Mouse (Mus musculus) stomach, postnatal 0 days (tissue): ENCODE results near the gene Pdp2. TPM values are rescaled to one million over a fixed set of nuclear protein-coding genes. Genes with fewer than 3 reads are reported as not detected.

Experiments
- ATAC-seq: fragments of 200-750 bp; cut with Nextera tagmentation; 2 replicates; pipeline ENCODE4 v1.8.0; 2017; ENCODE audit not compliant: low FRiP score, low TSS enrichment
- DNase-seq: peaks from one replicate; pipeline ENCODE4 v3.0.0-alpha.2; 2016; ENCODE audit warnings: low spot score
- H3K27ac ChIP-seq: fragments of 300-500 bp; sonication (generic); replicated peaks from 2 replicates; pipeline ENCODE4 v1.5.1; 2014; ENCODE audit warnings: mild to moderate bottlenecking, control low read depth
- H3K27me3 ChIP-seq: fragments of 300-500 bp; sonication (generic); 2 replicates; pipeline ENCODE4 v1.6.1; 2014; ENCODE audit warnings: low read length; ENCODE audit not compliant: control insufficient read depth, insufficient read depth
- H3K36me3 ChIP-seq: fragments of 300-500 bp; sonication (generic); 2 replicates; pipeline ENCODE4 v1.6.1; 2014; ENCODE audit warnings: low read length, mixed read lengths; ENCODE audit not compliant: control insufficient read depth, insufficient read depth
- H3K4me1 ChIP-seq: fragments of 300-500 bp; sonication (generic); replicated peaks from 2 replicates; pipeline ENCODE4 v1.6.1; 2014; ENCODE audit warnings: antibody characterized with exemption; ENCODE audit not compliant: control insufficient read depth, insufficient read depth
- H3K4me2 ChIP-seq: fragments of 300-500 bp; sonication (generic); replicated peaks from 2 replicates; pipeline ENCODE4 v1.6.1; 2014; ENCODE audit warnings: low read depth, mild to moderate bottlenecking, control low read depth, moderate library complexity
- H3K4me3 ChIP-seq: fragments of 300-500 bp; sonication (generic); 2 replicates; pipeline ENCODE4 v1.5.1; 2014; ENCODE audit warnings: low read depth, low read length, control low read depth
- H3K9ac ChIP-seq: fragments of 300-500 bp; sonication (generic); 2 replicates; pipeline ENCODE4 v1.6.1; 2014; ENCODE audit warnings: mild to moderate bottlenecking, low read length, control low read depth, mixed read lengths
- H3K9me3 ChIP-seq: fragments of 300-500 bp; sonication (generic); 2 replicates; pipeline ENCODE4 v1.6.1; 2016; ENCODE audit warnings: low read length; ENCODE audit not compliant: control insufficient read depth
- CTCF ChIP-seq: IDR thresholded peaks from 2 replicates; pipeline ENCODE4 v1.5.1; 2016; ENCODE audit warnings: antibody characterized with exemption, low read depth, mild to moderate bottlenecking, moderate library complexity
- EP300 ChIP-seq: optimal IDR thresholded peaks from 2 replicates; pipeline ENCODE3; 2016; ENCODE audit warnings: antibody characterized with exemption
- WGBS: fragments of 180-500 bp; shearing (Covaris S2); extraction: QIAGEN DNeasy Blood & Tissue Kit; methylation state at CpG from one replicate; pipeline ENCODE4 v1.1.7; 2014; 5-methylcytosine and 5-hydroxymethylcytosine counted together
- polyA plus RNA-seq: library from polyadenylated mRNA; unstranded; fragments of >200 nt; fragmentation: Nextera tagmentation; extraction: Ambion mirVana; gene quantifications from 2 replicates; pipeline ENCODE4 v1.2.1, GENCODE M21; 2015

The Pdp2 gene
- polyA plus RNA-seq, 1 experiment from 2014 or later, result 6.2 TPM

GRCm38 (mm10) chr8:104609222-104609621 lies 18.0 kb downstream of the Pdp2 start:
- no peak overlapping the region for H3K4me2 ChIP-seq
- no peaks in the 10 kb centered on the region for H3K9me3 ChIP-seq
- no peaks in the 10 kb centered on the region for H3K27me3 ChIP-seq
- ATAC-seq, result no peak
- TF ChIP-seq EP300 (no peak), CTCF (no peak)
- 69% methylated on average over 8 of the region's 8 CpGs for WGBS
- H3K4me3 ChIP-seq, result no peak overlapping the region
- no peak overlapping the region for H3K9ac ChIP-seq
- DNase-seq, result no peak
- no peaks in the 10 kb centered on the region for H3K4me1 ChIP-seq
- H3K27ac ChIP-seq, result no peak overlapping the region
- no peaks in the 10 kb centered on the region for H3K36me3 ChIP-seq

GRCm38 (mm10) chr8:104610185-104610766 lies 19.0 kb downstream of the Pdp2 start:
- H3K27me3 ChIP-seq, result no peaks in the 10 kb centered on the region
- no peak for TF ChIP-seq EP300
- TF ChIP-seq CTCF, result no peak
- DNase-seq, result no peak
- no peaks in the 10 kb centered on the region for H3K36me3 ChIP-seq
- H3K4me2 ChIP-seq, result no peak overlapping the region
- H3K27ac ChIP-seq, result no peak overlapping the region
- H3K4me1 ChIP-seq, result no peaks in the 10 kb centered on the region
- 65% methylated on average over 12 of the region's 12 CpGs for WGBS
- no peak overlapping the region for H3K9ac ChIP-seq
- H3K9me3 ChIP-seq, result no peaks in the 10 kb centered on the region
- H3K4me3 ChIP-seq, result no peak overlapping the region
- no peak for ATAC-seq

GRCm38 (mm10) chr8:104611613-104612012 lies 20.4 kb downstream of the Pdp2 start:
- no peaks in the 10 kb centered on the region for H3K36me3 ChIP-seq
- H3K9ac ChIP-seq, result no peak overlapping the region
- ATAC-seq (no peak), DNase-seq (no peak)
- WGBS, result 38% methylated on average over 4 of the region's 4 CpGs
- H3K27ac ChIP-seq, result no peak overlapping the region
- no peak overlapping the region for H3K4me3 ChIP-seq
- no peaks in the 10 kb centered on the region for H3K4me1 ChIP-seq
- TF ChIP-seq EP300 (no peak), CTCF (no peak)
- H3K4me2 ChIP-seq, result no peak overlapping the region
- H3K9me3 ChIP-seq, result no peaks in the 10 kb centered on the region
- H3K27me3 ChIP-seq, result no peaks in the 10 kb centered on the region

GRCm38 (mm10) chr8:104613119-104613518 lies 21.9 kb downstream of the Pdp2 start:
- Histone ChIP-seq H3K9me3 (no peaks in the 10 kb centered on the region), H3K36me3 (no peaks in the 10 kb centered on the region), H3K27ac (no peak overlapping the region), H3K27me3 (no peaks in the 10 kb centered on the region), H3K4me3 (no peak overlapping the region), H3K9ac (no peak overlapping the region), H3K4me1 (no peaks in the 10 kb centered on the region), H3K4me2 (no peak overlapping the region)
- no peak for DNase-seq
- ATAC-seq, result no peak
- TF ChIP-seq CTCF (no peak), EP300 (no peak)
- WGBS, result 59% methylated on average over 4 of the region's 4 CpGs

GRCm38 (mm10) chr8:104620765-104621164 lies 29.5 kb downstream of the Pdp2 start:
- 68% methylated on average over 5 of the region's 5 CpGs for WGBS
- no peaks in the 10 kb centered on the region for H3K36me3 ChIP-seq
- no peak for ATAC-seq

GRCm38 (mm10) chr8:104624161-104624560 lies 32.9 kb downstream of the Pdp2 start, which contains the start of gene Cdh16:
Gene Cdh16, minus strand, starts transcription at chr8:104624396.
- H3K4me3 ChIP-seq, result no peak within 1 kb of the TSS
- DNase-seq, result no peak

More at GRCm38 (mm10) chr8:104620765-104621164, 29.5 kb downstream of the Pdp2 start:
- H3K9ac ChIP-seq, result no peak overlapping the region
- H3K27ac ChIP-seq, result no peak overlapping the region
- no peak overlapping the region for H3K4me3 ChIP-seq
- no peaks in the 10 kb centered on the region for H3K27me3 ChIP-seq
- no peak for DNase-seq
- no peaks in the 10 kb centered on the region for H3K4me1 ChIP-seq
- H3K9me3 ChIP-seq, result no peaks in the 10 kb centered on the region
- no peak overlapping the region for H3K4me2 ChIP-seq
- no peak for TF ChIP-seq CTCF
- TF ChIP-seq EP300, result no peak

More at GRCm38 (mm10) chr8:104624161-104624560, 32.9 kb downstream of the Pdp2 start, which contains the start of gene Cdh16:
- no peak for TF ChIP-seq EP300
- TF ChIP-seq CTCF, result no peak
- no peak within 1 kb of the TSS for H3K4me2 ChIP-seq
- no peaks in the 10 kb centered on the region for H3K36me3 ChIP-seq
- H3K9me3 ChIP-seq, result no peaks in the 10 kb centered on the region
- no peaks in the 10 kb centered on the region for H3K27me3 ChIP-seq
- no peak within 1 kb of the TSS for H3K27ac ChIP-seq
- H3K9ac ChIP-seq, result no peak within 1 kb of the TSS
- ATAC-seq, result peak; percentile 28; the same call in 1 of the 2 replicates
- 53% methylated on average over 6 of the region's 6 CpGs for WGBS
- no peaks in the 10 kb centered on the region for H3K4me1 ChIP-seq
